Mouse (Mus musculus): Measurements from ENCODE around the gene Uqcrc2. TPM values are rescaled to one million over a fixed set of nuclear protein-coding genes. Genes with fewer than 3 reads are reported as not detected.
A peak's percentile ranks its signal among the peaks of the same experiment; 100 is the strongest.

The Uqcrc2 gene
- 177 and 180 TPM in 2 replicates for polyA plus RNA-seq (2016; fragmentation: Nextera tagmentation; extraction: Ambion mirVana)

DNA sequence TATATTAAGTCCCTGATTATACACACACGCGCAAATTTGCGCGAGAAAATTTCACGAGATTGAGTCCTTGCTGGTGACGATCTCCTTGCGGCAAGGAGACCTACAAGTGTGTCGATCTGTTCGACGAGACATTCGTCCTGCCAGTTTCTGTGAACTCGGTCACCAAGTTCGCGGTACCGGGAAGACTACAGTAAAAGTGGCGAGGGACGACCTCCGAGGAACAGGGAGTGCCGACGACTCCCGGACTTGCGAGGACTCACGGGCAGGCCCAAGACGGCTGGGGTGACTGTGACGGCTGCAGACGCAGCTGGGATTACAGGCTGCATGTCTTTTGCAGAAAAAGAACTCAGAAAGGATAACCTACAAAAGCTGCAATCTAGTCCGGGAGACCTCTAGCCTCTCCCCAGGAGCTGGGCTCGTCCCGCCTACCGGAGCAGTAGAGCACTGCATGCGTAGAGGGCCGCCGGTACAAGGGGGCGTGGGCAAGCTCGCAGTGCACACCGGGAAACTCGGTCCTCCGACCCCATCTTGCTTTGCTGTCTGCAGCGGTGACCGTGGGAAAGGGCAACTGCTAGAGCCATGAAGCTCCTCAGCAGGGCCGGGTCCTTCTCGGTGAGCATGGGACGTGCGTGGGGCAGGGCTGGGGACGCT is at the start of gene Uqcrc2:
Gene Uqcrc2, plus strand, starts transcription at position 466 of the 651 bp plus-strand sequence.
- Histone ChIP-seq H3K4me3 (peak within 1 kb of the TSS; percentile 91), H3K4me1 (peaks cover 21% of the 10 kb centered on the region), H3K27ac (peak within 1 kb of the TSS; percentile 96), H3K36me3 (replicated peaks) (peaks cover 24% of the 10 kb centered on the region), H3K9me3 (no peaks in the 10 kb centered on the region), H3K27me3 (ENCODE audit: poor library complexity, severe bottlenecking) (no peaks in the 10 kb centered on the region)
- WGBS: under 1% methylated on average over 45 of the region's 45 CpGs
- peak; percentile 91 for DNase-seq (ENCODE audit: extremely low spot score, low spot score)

DNA sequence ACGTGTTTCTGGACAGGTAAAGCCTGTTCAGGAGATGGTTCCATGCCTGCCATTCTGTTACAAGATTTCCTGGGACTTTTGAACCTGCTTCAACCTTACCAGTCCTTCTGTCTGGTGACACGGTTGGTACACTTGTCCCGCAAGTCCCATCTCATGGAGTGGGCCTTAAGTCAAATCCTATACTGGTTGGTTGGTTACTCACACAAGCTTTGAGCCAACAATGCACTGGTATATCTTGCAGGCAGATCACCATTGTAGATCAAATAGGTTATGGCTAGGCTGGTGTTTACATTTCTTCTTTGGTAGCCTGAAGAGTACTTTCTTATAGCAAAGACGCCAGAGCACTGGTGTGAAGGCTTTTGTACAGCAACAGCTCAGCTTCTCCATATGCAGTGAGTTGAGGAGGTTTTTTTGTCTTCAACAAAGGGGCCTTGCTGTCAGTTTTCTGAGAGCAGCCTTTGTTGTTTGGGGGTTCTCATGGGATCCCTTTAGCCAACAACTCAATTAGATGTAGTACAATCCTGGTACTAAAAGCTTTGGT is 37.7 kb upstream of the Uqcrc2 start:
- Histone ChIP-seq H3K9me3 (no peaks in the 10 kb centered on the region), H3K4me3 (peak overlapping the region; percentile 52), H3K36me3 (replicated peaks) (no peaks in the 10 kb centered on the region), H3K27me3 (ENCODE audit: poor library complexity, severe bottlenecking) (peaks cover 25% of the 10 kb centered on the region), H3K4me1 (peaks cover 10% of the 10 kb centered on the region), H3K27ac (peak overlapping the region; percentile 80)
- DNase-seq (ENCODE audit: extremely low spot score, low spot score): no peak
- WGBS: 79% methylated on average over 4 of the region's 4 CpGs

DNA sequence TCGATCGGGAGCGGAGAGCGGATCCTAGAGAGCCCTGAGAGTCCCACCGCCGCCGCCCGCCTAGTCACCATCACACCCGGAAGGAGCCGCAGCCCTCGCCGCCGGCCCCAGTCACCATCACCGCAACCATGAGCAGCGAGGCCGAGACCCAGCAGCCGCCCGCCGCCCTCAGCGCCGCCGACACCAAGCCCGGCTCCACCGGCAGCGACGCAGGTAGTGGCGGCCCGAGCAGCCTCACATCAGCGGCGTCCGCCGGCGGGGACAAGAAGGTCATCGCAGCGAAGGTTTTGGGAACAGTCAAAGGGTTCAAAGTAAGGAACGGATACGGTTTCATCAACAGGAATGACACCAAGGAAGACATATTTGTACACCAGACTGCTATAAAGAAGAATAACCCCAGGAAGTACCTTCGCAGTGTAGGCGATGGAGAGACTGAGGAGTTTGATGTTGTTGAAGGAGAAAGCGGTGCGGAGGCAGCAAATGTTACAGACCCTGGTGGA is 37.2 kb upstream of the Uqcrc2 start:
- WGBS: 7% methylated on average over 41 of the region's 41 CpGs
- Histone ChIP-seq H3K9me3 (no peaks in the 10 kb centered on the region), H3K27ac (peak overlapping the region; percentile 80), H3K36me3 (replicated peaks) (no peaks in the 10 kb centered on the region), H3K27me3 (ENCODE audit: poor library complexity, severe bottlenecking) (peaks cover 25% of the 10 kb centered on the region), H3K4me1 (peaks cover 10% of the 10 kb centered on the region), H3K4me3 (peak overlapping the region; percentile 52)
- peak; percentile 38 for DNase-seq (ENCODE audit: extremely low spot score, low spot score)

DNA sequence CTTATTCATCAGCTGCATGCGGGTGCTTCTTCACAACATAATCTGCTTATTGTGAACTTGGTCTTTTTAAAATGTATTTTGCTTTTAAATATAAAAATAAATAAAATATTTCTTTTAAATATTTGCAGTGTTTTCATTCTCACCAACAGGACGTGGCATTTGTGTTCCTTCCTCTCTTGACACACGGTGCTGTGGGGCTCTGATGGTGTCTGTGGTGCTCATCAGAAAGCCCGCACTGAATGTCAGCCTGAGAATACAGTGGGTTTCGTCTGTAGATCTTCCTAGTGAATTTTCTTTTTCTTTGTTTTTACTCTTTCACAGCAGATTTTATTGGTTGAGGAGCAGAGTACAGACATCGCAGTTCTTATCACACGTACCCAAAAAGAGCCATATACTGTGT is 36.6 kb upstream of the Uqcrc2 start:
- H3K27me3 ChIP-seq (ENCODE audit: poor library complexity, severe bottlenecking): peaks cover 25% of the 10 kb centered on the region
- 90% methylated on average over 7 of the region's 7 CpGs for WGBS
- peak overlapping the region; percentile 52 for H3K4me3 ChIP-seq
- no peak for DNase-seq (ENCODE audit: extremely low spot score, low spot score)
- H3K27ac ChIP-seq: no peak overlapping the region
- H3K4me1 ChIP-seq: peaks cover 10% of the 10 kb centered on the region
- H3K36me3 ChIP-seq (replicated peaks): no peaks in the 10 kb centered on the region
- H3K9me3 ChIP-seq: no peaks in the 10 kb centered on the region

DNA sequence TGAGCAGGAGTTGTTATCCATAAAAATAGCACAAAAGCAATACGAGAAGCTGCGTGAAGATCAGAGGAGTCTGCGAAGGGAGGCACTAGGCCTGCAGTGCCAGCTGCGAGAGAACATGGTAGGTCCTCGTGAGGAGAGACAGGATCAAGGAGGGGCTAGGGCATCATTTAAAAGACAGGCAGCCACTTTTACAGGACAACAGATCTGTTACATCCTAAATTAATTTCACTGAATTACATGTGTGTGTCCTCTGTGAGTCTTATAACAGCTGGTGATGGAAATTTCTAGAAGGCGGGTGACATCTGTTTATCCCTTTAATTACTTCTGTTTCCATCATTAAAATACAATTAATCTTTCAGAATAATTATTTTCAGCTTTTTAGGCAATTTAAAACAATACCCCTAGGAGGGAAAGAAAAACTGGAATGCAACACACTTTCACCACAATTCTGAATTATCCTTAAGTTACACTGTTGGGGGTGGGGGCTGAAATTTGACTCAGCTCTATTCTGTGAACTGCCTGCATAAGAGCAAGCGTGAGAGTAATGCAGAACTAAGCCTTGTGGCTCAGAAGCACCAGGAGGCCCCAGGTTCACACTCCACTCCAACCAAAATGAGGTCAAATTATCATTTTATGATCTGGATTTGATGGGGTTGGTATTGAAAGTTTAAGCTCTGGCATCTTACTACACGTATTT is 14.8 kb upstream of the Uqcrc2 start:
- Histone ChIP-seq H3K36me3 (replicated peaks) (no peaks in the 10 kb centered on the region), H3K27me3 (ENCODE audit: poor library complexity, severe bottlenecking) (no peaks in the 10 kb centered on the region), H3K9me3 (no peaks in the 10 kb centered on the region), H3K4me1 (no peaks in the 10 kb centered on the region), H3K4me3 (no peak overlapping the region), H3K27ac (no peak overlapping the region)
- WGBS: 87% methylated on average over 8 of the region's 8 CpGs
- no peak for DNase-seq (ENCODE audit: extremely low spot score, low spot score)

DNA sequence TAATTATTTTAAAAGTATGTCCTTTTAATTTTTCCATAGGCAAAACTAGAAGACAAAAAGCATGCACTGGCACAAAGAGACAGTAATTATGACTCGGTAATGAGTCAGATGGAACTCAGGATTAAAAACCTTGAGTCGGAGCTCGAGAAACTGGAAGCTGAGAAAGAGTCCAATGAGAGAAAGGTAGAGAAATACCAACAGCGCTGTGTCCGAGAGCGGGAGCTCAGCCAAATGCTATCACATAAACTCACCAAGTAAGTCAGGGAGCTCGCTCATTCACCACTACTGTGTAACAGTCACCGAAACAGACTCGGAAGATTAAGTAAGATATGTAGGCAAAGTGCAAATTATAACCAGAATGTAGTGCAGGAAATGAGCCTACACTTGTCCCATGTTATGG is 14.1 kb upstream of the Uqcrc2 start:
- Histone ChIP-seq H3K36me3 (replicated peaks) (no peaks in the 10 kb centered on the region), H3K4me3 (no peak overlapping the region), H3K9me3 (no peaks in the 10 kb centered on the region), H3K27me3 (ENCODE audit: poor library complexity, severe bottlenecking) (no peaks in the 10 kb centered on the region), H3K4me1 (no peaks in the 10 kb centered on the region), H3K27ac (no peak overlapping the region)
- DNase-seq (ENCODE audit: extremely low spot score, low spot score): no peak
- 90% methylated on average over 9 of the region's 9 CpGs for WGBS

DNA sequence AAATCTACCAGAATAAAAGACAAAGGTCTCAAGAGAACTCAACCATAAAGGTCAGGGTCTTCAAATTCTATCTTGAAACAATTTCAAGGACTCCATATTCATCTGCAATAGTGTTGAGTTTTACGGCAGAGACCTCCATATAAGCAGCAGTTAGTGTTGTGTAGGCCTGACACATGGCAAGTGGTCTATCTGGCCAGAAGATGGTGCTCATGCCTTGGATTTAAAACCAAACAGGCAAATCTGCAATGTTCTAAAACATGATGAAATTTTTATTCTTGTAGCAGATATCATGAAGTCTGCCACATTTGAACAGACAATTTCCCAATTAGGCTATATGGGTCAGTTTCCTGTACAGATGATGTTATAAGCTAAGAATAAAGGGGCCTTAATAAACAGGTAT is 2.5 kb upstream of the Uqcrc2 start:
- DNase-seq (ENCODE audit: extremely low spot score, low spot score): no peak
- peaks cover 21% of the 10 kb centered on the region for H3K4me1 ChIP-seq
- no peak overlapping the region for H3K27ac ChIP-seq
- H3K9me3 ChIP-seq: no peaks in the 10 kb centered on the region
- no peak overlapping the region for H3K4me3 ChIP-seq
- H3K36me3 ChIP-seq (replicated peaks): peaks cover 1% of the 10 kb centered on the region
- no peaks in the 10 kb centered on the region for H3K27me3 ChIP-seq (ENCODE audit: poor library complexity, severe bottlenecking)
- 84% methylated on average over 1 of the region's 1 CpGs for WGBS

DNA sequence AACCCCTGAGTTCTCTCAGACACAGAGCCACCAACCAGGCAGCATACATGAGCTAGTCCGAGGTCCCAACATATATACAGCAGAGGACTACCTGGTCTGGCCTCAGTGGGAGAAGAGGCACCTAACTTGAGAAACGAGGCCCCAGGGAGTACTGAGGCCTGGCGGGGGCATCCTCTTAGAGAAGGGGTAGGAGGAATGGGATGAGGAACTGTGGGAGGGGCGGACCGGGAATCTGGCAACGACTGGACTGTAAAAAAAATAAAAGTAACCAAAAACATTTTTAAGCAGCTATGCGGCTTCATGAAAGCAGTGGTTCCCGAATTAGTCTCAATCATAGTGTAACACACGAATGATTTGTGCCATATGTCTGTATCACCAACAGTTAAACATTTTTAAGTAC is 675 bp upstream of the Uqcrc2 start:
- Histone ChIP-seq H3K4me1 (peaks cover 21% of the 10 kb centered on the region), H3K36me3 (replicated peaks) (peaks cover 19% of the 10 kb centered on the region), H3K9me3 (no peaks in the 10 kb centered on the region), H3K27ac (peak overlapping the region; percentile 96), H3K27me3 (ENCODE audit: poor library complexity, severe bottlenecking) (no peaks in the 10 kb centered on the region), H3K4me3 (peak overlapping the region; percentile 91)
- WGBS: 10% methylated on average over 9 of the region's 9 CpGs
- DNase-seq (ENCODE audit: extremely low spot score, low spot score): peak; percentile 23

DNA sequence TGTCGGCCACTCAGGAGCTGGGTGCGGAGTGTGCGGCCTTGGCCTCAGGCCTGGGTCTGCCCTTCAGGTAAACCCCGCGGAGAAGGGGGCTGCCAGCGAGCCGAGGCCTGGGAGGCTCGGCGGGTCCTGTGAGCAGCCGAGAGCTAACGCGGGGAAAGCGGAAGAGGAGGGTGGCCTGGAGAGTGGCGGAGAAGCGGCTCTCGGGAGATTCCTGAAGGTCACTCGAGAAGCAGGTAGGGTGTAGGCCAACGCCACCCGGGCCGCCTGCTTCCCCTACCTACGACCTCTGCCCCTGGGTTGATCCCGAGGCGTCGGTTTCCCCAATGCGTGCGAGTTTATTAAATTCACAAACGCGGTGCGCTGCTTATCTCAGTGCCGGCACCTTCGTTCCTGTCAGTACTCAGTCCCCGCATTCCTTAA is 396 bp downstream of the Uqcrc2 start:
- WGBS: 0% methylated on average over 32 of the region's 32 CpGs
- no peaks in the 10 kb centered on the region for H3K27me3 ChIP-seq (ENCODE audit: poor library complexity, severe bottlenecking)
- DNase-seq (ENCODE audit: extremely low spot score, low spot score): no peak

DNA sequence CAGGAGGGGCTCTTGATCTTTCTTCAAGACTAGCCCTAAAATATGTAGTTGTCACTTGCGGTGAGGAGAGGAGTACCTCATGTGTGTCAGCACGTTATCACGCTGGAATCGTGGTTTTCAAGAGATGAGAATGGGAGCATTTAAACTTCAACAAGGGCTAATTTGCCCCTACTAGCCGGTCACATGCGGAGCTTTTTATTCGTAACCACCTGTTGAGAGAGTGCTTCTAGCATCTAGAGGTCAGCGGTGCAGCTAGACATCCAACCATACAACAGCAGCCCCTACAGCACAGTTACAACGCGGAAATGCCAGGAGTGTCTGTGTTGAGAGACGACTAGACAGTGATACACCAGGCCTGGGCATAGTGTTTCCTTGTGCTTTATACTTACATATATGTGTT is 845 bp downstream of the Uqcrc2 start:
- no peak for DNase-seq (ENCODE audit: extremely low spot score, low spot score)
- WGBS: 2% methylated on average over 11 of the region's 11 CpGs
- Histone ChIP-seq H3K4me1 (peaks cover 21% of the 10 kb centered on the region), H3K27me3 (ENCODE audit: poor library complexity, severe bottlenecking) (no peaks in the 10 kb centered on the region), H3K4me3 (peak overlapping the region; percentile 91), H3K9me3 (no peaks in the 10 kb centered on the region), H3K36me3 (replicated peaks) (peaks cover 34% of the 10 kb centered on the region), H3K27ac (peak overlapping the region; percentile 96)

More for the DNA sequence above, 396 bp downstream of the Uqcrc2 start:
- Histone ChIP-seq H3K4me1 (peaks cover 21% of the 10 kb centered on the region), H3K27ac (peak overlapping the region; percentile 96), H3K9me3 (no peaks in the 10 kb centered on the region), H3K36me3 (replicated peaks) (peaks cover 30% of the 10 kb centered on the region), H3K4me3 (peak overlapping the region; percentile 91)

DNA sequence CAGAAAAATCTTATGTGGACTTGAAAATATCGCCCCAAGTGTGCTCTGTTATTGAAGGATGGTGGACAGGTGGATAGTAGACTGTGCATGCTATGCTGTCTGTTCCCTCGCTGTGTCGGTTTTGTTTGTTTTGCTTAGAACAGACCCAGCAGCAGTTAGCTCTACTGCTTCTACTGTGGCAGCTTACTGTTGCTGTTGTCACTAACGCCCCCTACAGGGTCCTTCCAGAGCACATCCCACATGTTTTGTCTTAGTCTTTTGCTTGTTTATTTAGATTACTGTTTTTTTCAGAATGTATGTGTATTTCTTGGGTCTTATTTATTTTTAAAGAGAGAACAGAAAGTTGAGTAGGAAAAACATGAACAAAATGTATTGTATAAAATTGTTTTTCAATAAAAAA is 8.2 kb downstream of the Uqcrc2 start:
- WGBS: 73% methylated on average over 4 of the region's 4 CpGs
- no peaks in the 10 kb centered on the region for H3K4me1 ChIP-seq
- H3K36me3 ChIP-seq (replicated peaks): peaks cover 99% of the 10 kb centered on the region
- no peaks in the 10 kb centered on the region for H3K27me3 ChIP-seq (ENCODE audit: poor library complexity, severe bottlenecking)
- H3K4me3 ChIP-seq: no peak overlapping the region
- no peak for DNase-seq (ENCODE audit: extremely low spot score, low spot score)
- H3K9me3 ChIP-seq: no peaks in the 10 kb centered on the region
- no peak overlapping the region for H3K27ac ChIP-seq

DNA sequence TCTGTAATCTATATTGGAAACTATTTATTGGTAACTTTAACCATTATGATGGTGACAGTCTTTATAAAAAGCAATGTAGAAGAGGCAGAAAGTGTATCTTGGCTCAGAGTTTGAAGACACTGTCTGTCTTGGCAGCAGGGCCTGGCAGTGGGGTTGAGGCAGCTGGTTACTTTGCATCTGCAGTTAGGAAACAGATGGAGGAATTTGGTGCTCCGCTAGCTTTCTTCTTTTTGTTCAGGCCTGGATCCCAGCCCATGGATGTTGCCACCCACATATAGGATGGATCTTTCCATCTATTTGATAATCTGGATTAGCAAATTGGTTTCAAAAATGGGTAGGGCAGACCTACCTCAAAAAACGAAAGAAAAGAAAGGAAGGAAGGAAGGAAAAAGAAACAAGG is 12.9 kb downstream of the Uqcrc2 start:
- no peak overlapping the region for H3K4me3 ChIP-seq
- no peaks in the 10 kb centered on the region for H3K9me3 ChIP-seq
- 87% methylated on average over 2 of the region's 2 CpGs for WGBS
- no peaks in the 10 kb centered on the region for H3K27me3 ChIP-seq (ENCODE audit: poor library complexity, severe bottlenecking)
- no peak for DNase-seq (ENCODE audit: extremely low spot score, low spot score)
- no peak overlapping the region for H3K27ac ChIP-seq
- H3K36me3 ChIP-seq (replicated peaks): peaks cover 99% of the 10 kb centered on the region
- H3K4me1 ChIP-seq: no peaks in the 10 kb centered on the region

DNA sequence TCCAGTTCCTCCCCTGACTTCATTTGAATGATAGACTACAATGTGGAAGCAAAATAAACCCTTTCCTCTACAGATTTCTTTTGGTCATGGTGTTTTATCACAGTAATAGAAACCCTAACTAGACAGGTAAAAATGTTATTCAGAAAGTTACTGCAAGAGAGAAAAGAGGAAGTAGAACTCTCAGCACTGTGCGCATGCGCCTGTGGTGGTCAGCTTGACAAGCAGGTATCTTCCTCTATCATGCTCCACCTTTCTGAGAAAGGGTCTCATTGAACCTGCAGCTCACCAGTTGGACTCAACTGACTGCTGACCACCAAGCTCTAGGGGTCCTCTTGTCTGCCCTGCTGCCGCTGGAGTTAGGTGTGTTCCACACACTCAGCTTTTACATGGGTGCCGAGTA is 27.1 kb downstream of the Uqcrc2 start:
- Histone ChIP-seq H3K4me1 (peaks cover 4% of the 10 kb centered on the region; the same call in 1 of the 2 replicates), H3K9me3 (no peaks in the 10 kb centered on the region), H3K36me3 (replicated peaks) (peaks cover 42% of the 10 kb centered on the region), H3K27me3 (ENCODE audit: poor library complexity, severe bottlenecking) (no peaks in the 10 kb centered on the region), H3K27ac (no peak overlapping the region), H3K4me3 (no peak overlapping the region)
- no peak for DNase-seq (ENCODE audit: extremely low spot score, low spot score)
- 93% methylated on average over 4 of the region's 4 CpGs for WGBS
